Mouse (Mus musculus): ENCODE results near the gene Mbtd1.

DNA sequence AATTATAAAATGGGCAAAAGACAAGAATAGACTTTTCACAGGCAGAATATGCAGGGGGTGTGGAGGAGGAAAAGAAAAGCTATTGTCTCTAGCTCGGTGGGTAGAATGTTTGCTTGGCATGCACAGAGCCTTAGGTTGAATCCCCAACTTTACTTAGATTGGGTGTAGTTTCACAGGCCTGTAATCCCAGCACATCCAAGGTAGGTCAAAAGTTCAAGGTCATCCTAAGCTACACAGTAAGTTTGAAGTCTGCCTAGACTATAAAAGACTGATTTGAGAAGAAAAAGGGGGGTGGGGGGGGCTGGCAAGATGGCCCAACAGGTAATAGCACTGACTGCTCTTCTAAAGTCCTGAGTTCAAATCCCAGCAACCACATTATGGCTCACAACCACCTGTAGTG is 84.1 kb downstream of the Mbtd1 start:
- TF ChIP-seq CTCF (IDR thresholded peaks at IDR 0.05; ENCODE audit: low read depth, low read length) = no peak
- no peak for TF ChIP-seq POLR2A (IDR thresholded peaks at IDR 0.05; ENCODE audit: borderline replicate concordance, low read depth, low read length)
